Mouse (Mus musculus): Measurements from ENCODE around the gene Itga11.
"Not testable (repeated sequence)": the region's sequence is repeated elsewhere in the genome, so short reads cannot be mapped to it uniquely, and the experiment has no call there.

Itga11 gene

DNA sequence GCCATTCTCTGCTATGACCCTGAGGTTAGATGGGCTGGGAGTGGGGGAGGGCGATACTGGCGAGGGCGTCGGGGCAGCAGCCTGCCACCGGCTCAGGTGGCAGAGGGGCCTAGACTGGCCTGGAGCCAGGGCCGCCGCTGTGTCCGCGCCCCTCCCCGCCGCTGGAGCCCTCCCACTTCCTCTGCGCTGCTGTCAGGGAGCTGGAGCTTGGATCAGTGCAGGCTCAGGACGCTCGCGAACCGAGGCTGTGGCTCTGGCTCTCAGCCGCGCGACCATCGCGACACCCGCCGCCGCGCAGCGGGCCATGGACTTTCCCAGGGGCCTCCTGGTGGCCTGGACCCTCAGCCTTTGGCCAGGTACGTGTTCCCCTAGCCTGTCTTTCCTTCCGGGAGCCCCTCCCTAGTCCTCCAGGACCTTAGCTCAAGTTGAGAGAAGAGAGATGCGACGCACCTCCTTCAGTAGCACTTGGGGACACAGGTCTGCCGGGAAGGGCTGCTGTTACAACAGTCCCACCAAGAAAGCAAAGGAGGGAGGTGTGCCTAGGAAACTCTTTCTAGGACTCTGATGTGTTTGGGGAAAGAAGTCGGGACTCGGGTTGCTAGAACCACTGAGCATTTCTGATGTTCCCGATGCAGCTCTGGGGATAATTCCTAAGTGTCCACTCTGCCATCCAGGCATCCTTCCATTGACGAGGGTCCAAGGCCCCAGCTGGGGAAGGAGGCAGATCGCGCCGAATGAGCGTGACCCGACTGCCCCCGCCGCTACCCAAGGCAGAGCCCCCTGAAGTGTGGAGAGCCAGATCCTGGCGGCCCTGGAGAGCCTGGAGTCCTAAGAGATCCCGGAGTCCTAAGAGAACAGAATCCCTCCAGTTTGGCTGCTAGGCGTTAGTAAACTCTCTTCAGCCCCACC is at the start of gene Itga11:
Gene Itga11, plus strand, starts transcription at position 186 of the 909 bp plus-strand sequence.
- DNase-seq (ENCODE audit: extremely low spot score, low read depth, low spot score), result no peak

DNA sequence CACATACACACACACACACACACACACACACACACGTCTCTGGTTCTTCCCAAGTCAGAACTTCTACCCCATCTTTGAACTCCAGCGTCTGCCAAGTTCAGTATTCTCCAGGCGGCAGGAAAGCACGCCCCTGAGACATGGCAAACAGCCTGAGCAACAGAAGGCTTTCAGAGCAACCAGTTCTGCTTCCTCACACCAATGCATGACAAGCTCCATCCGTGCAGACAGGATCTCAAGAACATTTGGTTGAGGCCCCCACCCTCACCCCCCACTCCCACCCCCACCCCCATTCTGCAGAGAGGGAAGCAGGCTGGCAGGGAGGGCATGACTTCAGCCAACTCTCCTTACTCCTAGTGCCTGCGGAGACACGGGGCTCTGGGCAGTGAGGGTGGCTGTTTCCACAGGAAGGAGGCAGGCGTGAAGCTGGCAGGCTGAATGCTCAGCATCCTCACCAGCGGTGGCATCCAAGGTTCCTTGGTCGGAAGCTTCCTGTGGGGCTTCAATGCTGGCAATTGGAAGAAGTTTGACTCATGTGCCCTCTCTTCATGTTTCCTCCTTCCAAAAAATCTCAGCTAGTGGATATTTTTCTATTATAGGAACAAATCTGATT is 46.9 kb upstream of the Itga11 start:
- DNase-seq (ENCODE audit: extremely low spot score, low read depth, low spot score), result no peak

- DNase-seq (ENCODE audit: extremely low spot score, low read depth, low spot score), result no peak
These were observed 45.2 kb upstream of the Itga11 start for GRCm38 (mm10) chr9:62632392-62632791.

GRCm38 (mm10) chr9:62638045-62638444 is 39.6 kb upstream of the Itga11 start:
- no peak for DNase-seq (ENCODE audit: extremely low spot score, low read depth, low spot score)

DNA sequence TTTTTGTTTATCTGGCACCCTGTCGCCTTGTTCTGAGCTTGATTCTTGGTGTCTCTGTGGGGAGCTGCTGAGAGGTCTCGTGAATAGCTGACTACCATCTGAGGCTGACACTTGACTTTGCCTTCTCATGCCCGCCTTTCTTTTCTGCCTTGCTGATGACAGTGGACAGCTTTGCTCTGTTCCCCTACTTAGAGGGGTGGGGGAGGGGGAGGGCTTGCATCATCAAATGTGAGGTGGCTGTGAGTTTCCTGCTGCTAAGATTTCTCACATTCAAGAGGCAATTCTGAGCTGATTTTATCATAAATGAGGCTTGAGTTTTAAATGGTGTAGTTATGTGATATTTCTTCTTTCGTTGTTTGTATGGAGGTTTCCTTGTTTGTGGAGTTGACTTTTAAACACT is 37.9 kb upstream of the Itga11 start:
- DNase-seq (ENCODE audit: extremely low spot score, low read depth, low spot score), result no peak

DNA sequence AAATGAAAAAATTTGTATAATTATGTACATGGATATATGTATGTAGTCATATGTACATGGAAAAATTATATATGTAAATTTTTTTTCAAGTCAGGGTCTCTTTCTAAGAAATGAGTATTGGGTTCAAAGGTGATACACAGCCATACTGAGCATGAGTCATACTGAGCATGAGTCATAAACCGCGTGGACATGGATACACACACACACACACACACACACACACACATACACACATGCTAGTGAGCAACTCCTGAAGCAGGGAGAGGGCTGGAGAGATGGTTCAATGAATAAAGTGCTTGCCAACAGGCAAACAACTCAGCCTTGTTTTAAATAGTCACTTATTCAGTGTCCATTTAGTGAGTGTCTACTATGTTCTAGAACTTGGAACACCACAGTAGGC is 37.4 kb upstream of the Itga11 start:
- DNase-seq (ENCODE audit: extremely low spot score, low read depth, low spot score), result no peak

- DNase-seq (ENCODE audit: extremely low spot score, low read depth, low spot score), result no peak
These were observed 31.8 kb upstream of the Itga11 start for GRCm38 (mm10) chr9:62645716-62646400.

GRCm38 (mm10) chr9:62646721-62647183 is 30.9 kb upstream of the Itga11 start:
- no peak for DNase-seq (ENCODE audit: extremely low spot score, low read depth, low spot score)

GRCm38 (mm10) chr9:62649444-62649843 is 28.2 kb upstream of the Itga11 start:
- DNase-seq (ENCODE audit: extremely low spot score, low read depth, low spot score), result no peak

DNA sequence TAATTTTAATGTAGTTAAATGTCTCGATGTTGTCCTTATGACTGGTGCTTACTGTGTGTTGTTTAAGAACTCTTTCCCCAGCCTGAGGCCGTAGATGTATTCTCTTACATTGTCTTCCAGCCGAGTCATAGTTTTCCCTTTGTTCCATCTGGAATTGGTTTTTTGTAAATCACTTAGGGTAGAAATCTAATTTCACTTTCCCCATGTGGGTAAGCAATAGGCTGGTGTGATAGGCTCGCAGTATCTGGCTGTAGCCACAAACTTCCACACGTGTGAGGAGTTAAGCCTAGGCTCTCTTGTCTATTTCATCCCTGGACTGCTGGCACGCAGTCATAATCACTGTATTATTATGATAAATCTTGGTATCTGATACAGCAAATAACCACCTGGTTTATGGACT is 26.9 kb upstream of the Itga11 start:
- DNase-seq (ENCODE audit: extremely low spot score, low read depth, low spot score), result no peak

- no peak for DNase-seq (ENCODE audit: extremely low spot score, low read depth, low spot score)
These were observed 23.3 kb upstream of the Itga11 start for GRCm38 (mm10) chr9:62654336-62654735.

GRCm38 (mm10) chr9:62658016-62658415 is 19.6 kb upstream of the Itga11 start:
- no peak for DNase-seq (ENCODE audit: extremely low spot score, low read depth, low spot score)

GRCm38 (mm10) chr9:62659026-62659425 is 18.6 kb upstream of the Itga11 start:
- DNase-seq (ENCODE audit: extremely low spot score, low read depth, low spot score), result no peak

DNA sequence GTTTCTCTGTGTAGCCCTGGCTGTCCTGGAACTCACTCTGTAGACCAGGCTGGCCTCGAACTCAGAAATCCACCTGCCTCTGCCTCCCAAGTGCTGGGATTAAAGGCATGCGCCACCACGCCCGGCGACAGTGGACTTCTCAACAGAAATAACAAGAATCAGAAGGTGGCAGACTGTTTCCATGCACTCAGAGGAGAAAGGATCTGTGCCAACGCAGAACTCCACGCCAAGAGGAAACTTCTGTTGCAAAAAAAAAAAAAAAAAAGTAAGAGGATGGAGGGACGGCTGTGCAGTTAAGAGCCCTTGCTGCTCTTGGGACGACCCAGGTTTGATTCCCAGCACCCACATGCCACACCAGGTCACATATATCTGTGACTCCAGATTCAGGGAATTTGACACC is 16.7 kb upstream of the Itga11 start:
- DNase-seq (ENCODE audit: extremely low spot score, low read depth, low spot score), result not testable (repeated sequence)

DNA sequence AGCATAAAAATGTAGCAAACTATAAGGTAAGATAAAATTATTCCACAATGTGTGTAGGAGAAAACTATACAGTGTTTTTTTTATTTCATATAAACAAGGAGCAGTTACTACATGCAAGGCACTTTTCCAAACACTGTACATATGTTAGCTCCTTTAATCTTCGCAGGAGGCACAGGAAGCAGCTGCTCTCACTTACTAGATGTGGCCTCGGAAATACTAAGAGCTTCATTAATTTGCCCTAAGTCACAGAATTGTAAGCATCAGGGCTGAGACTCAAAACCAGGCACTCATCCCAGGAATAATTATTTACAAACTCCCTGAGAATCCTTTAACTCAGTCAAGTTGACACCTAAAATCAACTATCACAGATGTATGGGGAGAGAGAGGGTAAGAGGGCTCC is 14.2 kb upstream of the Itga11 start:
- no peak for DNase-seq (ENCODE audit: extremely low spot score, low read depth, low spot score)

DNA sequence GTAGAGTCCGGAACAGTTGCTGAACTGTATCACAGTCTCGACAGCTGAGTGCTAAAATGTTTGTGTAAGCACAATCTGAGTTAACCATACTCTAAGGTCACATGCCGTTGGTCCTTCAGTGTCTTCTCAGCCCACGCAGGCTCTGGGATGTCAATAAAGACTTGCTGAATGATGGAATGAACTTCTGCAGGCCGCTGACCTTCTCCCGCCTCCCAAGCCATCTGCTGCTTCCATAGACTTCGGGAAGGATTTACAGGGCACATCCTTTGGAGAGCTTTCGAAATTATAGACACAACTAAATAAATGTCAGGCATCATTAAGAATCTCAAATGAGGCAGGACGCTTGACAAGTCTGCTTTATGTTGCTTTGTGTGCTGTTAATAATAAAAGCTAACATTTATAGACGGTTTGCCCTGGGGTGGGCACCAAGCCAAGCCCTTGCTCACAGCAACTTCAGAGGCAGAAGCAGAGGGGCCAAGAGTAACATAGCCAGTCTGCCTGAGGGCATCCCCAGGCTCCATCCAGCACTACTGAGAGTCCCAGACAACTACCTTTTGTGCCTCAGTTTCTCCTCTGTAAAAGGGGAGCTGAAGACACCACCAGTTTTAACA is 13.4 kb upstream of the Itga11 start:
- DNase-seq (ENCODE audit: extremely low spot score, low read depth, low spot score), result no peak

- no peak for DNase-seq (ENCODE audit: extremely low spot score, low read depth, low spot score)
These were observed 11.7 kb upstream of the Itga11 start for GRCm38 (mm10) chr9:62665892-62666291.

DNA sequence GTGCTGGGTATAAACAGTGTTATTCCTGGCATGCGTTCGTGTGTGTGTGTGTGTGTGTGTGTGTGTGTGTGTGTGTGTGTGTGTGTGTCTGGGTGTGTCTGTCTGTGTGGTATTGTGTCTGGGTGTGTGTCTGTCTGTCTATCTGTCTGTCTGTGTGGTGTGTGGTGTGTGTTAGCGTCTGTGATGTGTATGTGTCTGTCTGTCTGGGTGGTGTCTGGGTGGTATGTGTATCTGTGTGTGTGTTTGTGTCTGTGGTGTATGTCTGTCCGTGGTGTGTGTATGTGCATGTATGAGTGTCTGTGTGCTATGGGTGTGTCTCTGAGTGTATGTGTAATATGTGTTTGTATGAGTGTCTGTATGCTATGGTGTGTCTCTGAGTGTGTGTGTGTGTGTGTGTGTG is 9.1 kb upstream of the Itga11 start:
- no peak for DNase-seq (ENCODE audit: extremely low spot score, low read depth, low spot score)

DNA sequence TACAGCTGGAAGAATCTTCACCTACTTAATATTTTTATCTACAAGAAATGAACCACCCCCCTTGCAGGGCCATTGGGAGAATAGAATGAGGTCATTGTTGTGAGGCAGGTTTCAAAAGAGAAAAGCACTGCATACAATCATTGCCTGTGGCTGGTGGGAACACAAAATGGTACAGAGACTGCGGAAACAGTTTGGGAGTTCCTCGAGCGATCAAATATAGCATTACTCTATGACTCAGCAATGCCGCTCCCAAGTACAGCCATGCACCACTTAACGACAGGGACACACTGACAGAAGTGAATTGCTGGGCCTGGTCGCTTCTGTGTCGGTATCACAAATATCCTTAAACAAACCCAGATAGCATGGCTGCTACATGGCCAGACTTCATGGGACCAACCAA is 4.4 kb upstream of the Itga11 start:
- DNase-seq (ENCODE audit: extremely low spot score, low read depth, low spot score), result no peak

- no peak for DNase-seq (ENCODE audit: extremely low spot score, low read depth, low spot score)
These were observed 2.5 kb upstream of the Itga11 start for GRCm38 (mm10) chr9:62675172-62675571.

DNA sequence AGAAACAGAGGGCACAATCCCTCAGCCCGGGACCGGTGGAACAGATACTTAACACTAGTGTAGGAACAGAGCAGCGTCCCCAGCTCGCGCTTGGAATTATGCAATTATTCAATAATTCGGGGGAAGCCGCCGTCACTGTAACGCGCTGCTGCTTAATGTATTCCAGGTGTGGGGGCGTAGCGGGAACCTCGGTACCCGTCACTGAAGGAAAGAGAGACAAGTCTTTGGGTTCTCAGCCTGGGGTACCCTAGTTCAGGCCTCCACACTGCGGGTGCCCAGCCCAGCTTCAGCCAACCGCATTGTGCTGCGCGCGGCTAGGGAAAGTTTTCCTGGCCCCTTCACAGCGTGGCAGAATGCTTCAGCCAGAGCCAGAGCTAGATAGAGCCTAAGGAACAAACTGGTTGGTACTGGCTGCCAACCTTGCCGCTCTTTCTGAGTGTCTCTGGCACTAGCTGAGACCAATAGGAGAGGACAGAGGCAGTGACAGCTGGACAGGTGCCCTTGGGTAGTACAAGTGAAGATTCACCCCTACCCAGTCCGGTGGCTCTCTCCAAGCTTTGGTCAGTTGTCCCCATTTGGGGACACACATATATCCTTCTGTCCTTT is 1.0 kb downstream of the Itga11 start:
- DNase-seq (ENCODE audit: extremely low spot score, low read depth, low spot score), result no peak
